Mouse (Mus musculus) forebrain, postnatal 0 days (tissue): ENCODE measurements at regions not wholly inside any gene's neighbourhood (a gene's known extent, or its start where the extent isn't known, plus 50 kb on each side); places are given as distances from the start of the nearest gene placed in this dataset.

Source experiments
- ATAC-seq: fragments of 200-750 bp; cut with Nextera tagmentation; 2 replicates; pipeline ENCODE4 v1.8.0; 2017; ENCODE audit warnings: mild to moderate bottlenecking, moderate library complexity
- DNase-seq: peaks from one replicate; pipeline ENCODE4 v3.0.0-alpha.2; 2015
- H3K27ac ChIP-seq: fragments of 300-500 bp; sonication (generic); 2 replicates; pipeline ENCODE4 v1.5.1; 2014; ENCODE audit warnings: low read depth, mild to moderate bottlenecking, antibody characterized with exemption, low read length, moderate library complexity, mixed read lengths
- H3K27me3 ChIP-seq: fragments of 300-500 bp; sonication (generic); 2 replicates; pipeline ENCODE4 v1.6.1; 2014; ENCODE audit warnings: mild to moderate bottlenecking, low read length, mixed read lengths; ENCODE audit not compliant: insufficient read depth
- H3K36me3 ChIP-seq: fragments of 300-500 bp; sonication (generic); 2 replicates; pipeline ENCODE4 v1.6.1; 2014; ENCODE audit warnings: mild to moderate bottlenecking, moderate library complexity; ENCODE audit not compliant: insufficient read depth
- H3K4me1 ChIP-seq: fragments of 300-500 bp; sonication (generic); 2 replicates; pipeline ENCODE4 v1.6.1; 2014; ENCODE audit warnings: antibody characterized with exemption; ENCODE audit not compliant: insufficient read depth
- H3K4me2 ChIP-seq: fragments of 300-500 bp; sonication (generic); 2 replicates; pipeline ENCODE4 v1.6.1; 2014; ENCODE audit warnings: low read depth, mild to moderate bottlenecking, moderate library complexity
- H3K4me3 ChIP-seq: fragments of 300-500 bp; sonication (generic); 2 replicates; pipeline ENCODE4 v1.5.1; 2014; ENCODE audit warnings: low read depth, low read length, mixed read lengths
- H3K9ac ChIP-seq: fragments of 300-500 bp; sonication (generic); 2 replicates; pipeline ENCODE4 v1.6.1; 2014; ENCODE audit warnings: mild to moderate bottlenecking
- H3K9me3 ChIP-seq: fragments of 300-500 bp; sonication (generic); 2 replicates; pipeline ENCODE4 v1.6.1; 2016; ENCODE audit warnings: low read length
- CTCF ChIP-seq: sonication (generic); IDR thresholded peaks from 2 replicates; pipeline ENCODE4 v1.5.1; 2016; ENCODE audit warnings: antibody characterized with exemption, control low read depth, low read depth
- WGBS: fragments of 180-500 bp; shearing (Covaris S2); extraction: QIAGEN DNeasy Blood & Tissue Kit; methylation state at CpG from one replicate; pipeline ENCODE4 v1.1.7; 2014; 5-methylcytosine and 5-hydroxymethylcytosine counted together

DNA sequence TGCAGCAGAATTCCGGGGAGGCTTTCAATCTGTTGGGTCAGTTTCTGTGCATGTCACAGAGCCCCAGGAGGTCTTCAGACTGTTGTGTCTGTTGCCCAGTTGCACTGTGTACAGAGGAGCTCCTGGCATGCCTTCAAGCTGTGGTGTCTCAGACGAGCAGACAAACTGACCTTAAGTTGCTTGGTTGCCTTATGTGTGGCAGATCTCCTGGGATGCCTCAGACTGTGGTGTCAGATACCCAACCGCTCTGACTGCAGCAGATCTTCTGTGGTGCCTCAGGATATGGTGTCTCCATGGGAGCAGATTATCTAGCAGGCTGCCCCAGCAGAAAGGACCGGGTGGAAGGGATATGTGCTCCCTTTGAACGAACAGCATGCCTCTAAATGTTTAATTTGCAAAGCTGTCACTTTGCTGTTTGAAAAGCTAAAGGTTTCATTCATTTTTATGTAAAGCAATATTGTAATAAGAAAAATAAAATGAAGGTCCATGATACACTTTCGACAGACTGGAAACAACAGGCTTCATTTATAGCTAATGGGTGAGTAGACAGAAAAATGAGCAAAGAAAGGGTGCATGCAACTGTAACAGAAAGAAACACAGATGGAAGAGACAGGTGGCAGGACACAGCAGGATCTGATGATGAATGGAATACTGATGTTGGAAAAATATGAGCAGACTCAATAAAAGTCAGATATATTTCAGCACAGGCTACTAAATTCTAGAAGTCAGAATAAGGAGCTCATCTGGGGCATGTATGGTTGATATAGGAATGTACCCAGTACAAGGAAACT lies 1060.0 kb downstream of the Serpinb8 start:
- no peak overlapping the region for H3K4me2 ChIP-seq
- peak; percentile 43 for ATAC-seq
- H3K9ac ChIP-seq, result no peak overlapping the region
- no peaks in the 10 kb centered on the region for H3K4me1 ChIP-seq
- H3K4me3 ChIP-seq, result no peak overlapping the region
- 44% methylated on average over 6 of the region's 6 CpGs for WGBS
- H3K27ac ChIP-seq, result no peak overlapping the region
- peak; percentile 14 for DNase-seq
- H3K36me3 ChIP-seq, result no peaks in the 10 kb centered on the region
- no peaks in the 10 kb centered on the region for H3K9me3 ChIP-seq
- no peak for TF ChIP-seq CTCF
- H3K27me3 ChIP-seq, result no peaks in the 10 kb centered on the region

DNA sequence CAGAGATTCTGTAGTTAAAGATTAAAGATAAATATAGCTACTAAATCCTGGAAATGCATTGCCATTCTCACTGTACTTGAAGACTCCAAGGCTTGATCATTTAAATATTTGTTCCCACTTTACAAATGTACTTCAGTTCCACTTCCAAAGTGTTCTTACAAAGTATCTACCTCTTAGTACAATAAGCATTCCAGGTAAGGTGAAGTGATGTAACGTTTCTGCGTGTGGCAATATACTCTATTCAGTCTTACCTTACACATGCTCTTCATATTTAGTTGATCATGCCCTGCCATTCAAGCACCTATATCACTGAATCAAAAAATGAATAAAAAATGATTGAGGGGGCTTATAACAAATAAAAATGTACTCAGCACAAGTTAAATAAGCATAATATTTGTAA lies 1081.2 kb downstream of the Serpinb8 start:
- Histone ChIP-seq H3K9me3 (no peaks in the 10 kb centered on the region), H3K4me3 (no peak overlapping the region), H3K4me1 (no peaks in the 10 kb centered on the region), H3K4me2 (no peak overlapping the region), H3K27ac (no peak overlapping the region), H3K36me3 (no peaks in the 10 kb centered on the region), H3K27me3 (no peaks in the 10 kb centered on the region), H3K9ac (no peak overlapping the region)
- ATAC-seq (no peak), DNase-seq (no peak)
- WGBS, result 91% methylated on average over 2 of the region's 2 CpGs
- no peak for TF ChIP-seq CTCF
